ENCODE assay signal across 17 mouse cellular contexts in genomic region chr2:138528461-138528860, GRCm38 (mm10).
"Had no signal": no experiment of that assay in that cellular context is flagged by ENCODE, and none has a peak within 500 bp of the region (broad histone marks: within the 10 kb centered on the region; RNA-seq: fewer than 3 reads in every experiment).

No protein-coding gene starts in this region.

- ATAC-seq: hindbrain, postnatal 0 days; intestine, embryonic 16.5 days; liver, embryonic 12.5 days had no signal

- DNase-seq: gastrocnemius, postnatal 14 days; gastrocnemius, postnatal 36 days; heart, adult 11 months; heart, adult 2 months; heart, postnatal 14 days; heart, postnatal 36 days; kidney, adult 11 months; kidney, adult 2 months; kidney, adult 9 months; kidney, postnatal 14 days; kidney, postnatal 36 days; layer of hippocampus, adult 9-11 months; layer of hippocampus, postnatal 36 days; left cerebral cortex, postnatal 4 days had no signal
